Mouse (Mus musculus) erythroblast, embryonic 14.5 days (primary cell): Measurements from ENCODE around the gene Cnp. TPM values are rescaled to one million over a fixed set of nuclear protein-coding genes. Genes with fewer than 3 reads are reported as not detected.
"Not testable (repeated sequence)": the region's sequence is repeated elsewhere in the genome, so short reads cannot be mapped to it uniquely, and the experiment has no call there.

ENCODE experiments used
- H3K27me3 ChIP-seq: 2 replicates; pipeline ENCODE4 v1.6.1; 2012; ENCODE audit warnings: inconsistent platforms; ENCODE audit not compliant: control insufficient read depth
- H3K36me3 ChIP-seq: 2 replicates; pipeline ENCODE4 v1.6.1; 2012; ENCODE audit warnings: mild to moderate bottlenecking, inconsistent platforms; ENCODE audit not compliant: control insufficient read depth
- H3K4me1 ChIP-seq: 2 replicates; pipeline ENCODE4 v1.6.1; 2012; ENCODE audit warnings: inconsistent platforms; ENCODE audit not compliant: control insufficient read depth
- H3K4me3 ChIP-seq: replicated peaks from 2 replicates; pipeline ENCODE3; 2012; ENCODE audit warnings: moderate library complexity, mild to moderate bottlenecking, inconsistent platforms
- H3K9me3 ChIP-seq: 2 replicates; pipeline ENCODE4 v1.6.1; 2012; ENCODE audit warnings: low read length, inconsistent platforms, mixed read lengths; ENCODE audit not compliant: control insufficient read depth
- GATA1 ChIP-seq: IDR thresholded peaks from 2 replicates; pipeline ENCODE4 v1.6.1; 2012; ENCODE audit warnings: low read length, inconsistent platforms, mixed read lengths
- TAL1 ChIP-seq: IDR thresholded peaks from 3 replicates; pipeline ENCODE4 v1.6.1; 2012; ENCODE audit warnings: low read length, inconsistent platforms, mixed read lengths
- polyA plus RNA-seq: library from polyadenylated mRNA; stranded (reverse); fragments of >175 nt; gene quantifications from 2 replicates; pipeline ENCODE4 v1.2.3, GENCODE M21; 2012

Cnp gene
- polyA plus RNA-seq, 1 experiment: 0.09 TPM

- peaks cover 8% of the 10 kb centered on the region for H3K4me1 ChIP-seq
These were observed 34.8 kb downstream of the Cnp start for GRCm38 (mm10) chr11:100609355-100609996.

GRCm38 (mm10) chr11:100609997-100610680, 35.4 kb downstream of the Cnp start:
- H3K36me3 ChIP-seq: peaks cover 52% of the 10 kb centered on the region
- H3K27me3 ChIP-seq: no peaks in the 10 kb centered on the region
- no peak overlapping the region for H3K4me3 ChIP-seq
- H3K4me1 ChIP-seq: peaks cover 8% of the 10 kb centered on the region
- TF ChIP-seq GATA1: no peak
- H3K9me3 ChIP-seq: no peaks in the 10 kb centered on the region

More at GRCm38 (mm10) chr11:100609355-100609996, 34.8 kb downstream of the Cnp start:
- H3K4me3 ChIP-seq: no peak overlapping the region
- H3K9me3 ChIP-seq: no peaks in the 10 kb centered on the region
- peaks cover 54% of the 10 kb centered on the region for H3K36me3 ChIP-seq
- H3K27me3 ChIP-seq: no peaks in the 10 kb centered on the region
- TF ChIP-seq GATA1: no peak
- TF ChIP-seq TAL1: no peak

GRCm38 (mm10) chr11:100611627-100612026, 36.9 kb downstream of the Cnp start:
- no peak for TF ChIP-seq GATA1
- peaks cover 49% of the 10 kb centered on the region for H3K36me3 ChIP-seq
- H3K4me1 ChIP-seq: peaks cover 19% of the 10 kb centered on the region
- H3K4me3 ChIP-seq: no peak overlapping the region
- no peaks in the 10 kb centered on the region for H3K27me3 ChIP-seq
- no peaks in the 10 kb centered on the region for H3K9me3 ChIP-seq

- no peak overlapping the region for H3K4me3 ChIP-seq
- no peaks in the 10 kb centered on the region for H3K27me3 ChIP-seq
- peaks cover 38% of the 10 kb centered on the region for H3K36me3 ChIP-seq
- no peak for TF ChIP-seq GATA1
- no peak for TF ChIP-seq TAL1
- H3K9me3 ChIP-seq: no peaks in the 10 kb centered on the region
- H3K4me1 ChIP-seq: peaks cover 32% of the 10 kb centered on the region
These were observed 38.5 kb downstream of the Cnp start for GRCm38 (mm10) chr11:100613241-100613640.

DNA sequence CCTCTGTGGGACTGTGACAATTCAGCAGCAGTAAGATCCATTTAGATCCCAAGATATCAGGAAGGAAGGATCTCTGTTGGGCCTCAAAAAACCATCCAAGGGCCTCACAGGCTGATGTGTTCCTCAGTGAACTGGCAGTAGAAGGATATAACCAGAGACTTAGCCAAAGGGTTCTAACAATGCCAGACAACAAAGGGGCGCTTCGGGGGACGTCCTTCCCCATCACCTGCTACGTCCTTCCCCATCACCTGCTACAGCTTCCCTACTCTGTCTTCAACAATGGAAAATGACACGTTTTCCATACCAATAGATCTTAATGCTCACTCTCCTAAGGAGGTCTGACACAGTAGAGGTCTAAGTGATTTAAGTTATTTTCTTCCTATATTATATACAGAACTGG, 41.6 kb downstream of the Cnp start:
- Histone ChIP-seq H3K4me1 (peaks cover 48% of the 10 kb centered on the region), H3K36me3 (peaks cover 24% of the 10 kb centered on the region), H3K27me3 (no peaks in the 10 kb centered on the region), H3K4me3 (no peak overlapping the region), H3K9me3 (no peaks in the 10 kb centered on the region)
- TF ChIP-seq TAL1: no peak
- no peak for TF ChIP-seq GATA1

DNA sequence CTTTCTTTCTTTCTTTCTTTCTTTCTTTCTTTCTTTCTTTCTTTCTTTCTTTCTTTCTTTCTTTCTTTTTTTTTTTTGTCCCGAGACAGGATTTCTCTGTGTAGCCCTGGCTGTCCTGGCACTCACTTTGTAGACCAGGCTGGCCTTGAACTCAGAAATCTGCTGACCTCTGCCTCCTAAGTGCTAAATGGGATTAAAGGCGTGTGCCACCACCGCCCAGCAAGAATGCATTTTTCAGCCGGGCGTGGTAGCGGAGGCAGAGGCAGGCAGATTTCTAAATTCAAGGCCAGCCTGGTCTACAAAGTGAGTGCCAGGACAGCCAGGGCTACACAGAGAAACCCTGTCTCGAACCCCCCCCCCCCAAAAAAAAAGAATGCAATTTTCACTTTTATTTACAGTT, 42.1 kb downstream of the Cnp start:
- H3K36me3 ChIP-seq: peaks cover 21% of the 10 kb centered on the region
- not testable (repeated sequence) for H3K9me3 ChIP-seq, H3K27me3 ChIP-seq, H3K4me3 ChIP-seq
- peaks cover 48% of the 10 kb centered on the region for H3K4me1 ChIP-seq

GRCm38 (mm10) chr11:100617480-100617879, 42.8 kb downstream of the Cnp start:
- TF ChIP-seq TAL1: no peak
- no peak for TF ChIP-seq GATA1
- H3K27me3 ChIP-seq: no peaks in the 10 kb centered on the region
- peaks cover 14% of the 10 kb centered on the region for H3K36me3 ChIP-seq
- H3K9me3 ChIP-seq: no peaks in the 10 kb centered on the region
- no peak overlapping the region for H3K4me3 ChIP-seq
- H3K4me1 ChIP-seq: peaks cover 51% of the 10 kb centered on the region

- Histone ChIP-seq H3K4me1 (peaks cover 58% of the 10 kb centered on the region), H3K36me3 (peaks cover 8% of the 10 kb centered on the region), H3K27me3 (no peaks in the 10 kb centered on the region), H3K9me3 (no peaks in the 10 kb centered on the region), H3K4me3 (peak within 1 kb of the TSS; percentile 70)
- TF ChIP-seq GATA1: no peak
- TF ChIP-seq TAL1: no peak
These were observed 44.2 kb downstream of the Cnp start, which contains the start of gene Nkiras2 for GRCm38 (mm10) chr11:100618761-100619484. Gene Nkiras2, plus strand, starts transcription at chr11:100619244.

- TF ChIP-seq GATA1 (no peak), TAL1 (no peak)
- H3K4me1 ChIP-seq: peaks cover 64% of the 10 kb centered on the region
These were observed 44.8 kb downstream of the Cnp start for GRCm38 (mm10) chr11:100619485-100619975.

More at GRCm38 (mm10) chr11:100619485-100619975, 44.8 kb downstream of the Cnp start:
- Histone ChIP-seq H3K27me3 (no peaks in the 10 kb centered on the region), H3K36me3 (peaks cover 10% of the 10 kb centered on the region), H3K4me3 (peak overlapping the region; percentile 70), H3K9me3 (no peaks in the 10 kb centered on the region)
